In the genomic region with DNA sequence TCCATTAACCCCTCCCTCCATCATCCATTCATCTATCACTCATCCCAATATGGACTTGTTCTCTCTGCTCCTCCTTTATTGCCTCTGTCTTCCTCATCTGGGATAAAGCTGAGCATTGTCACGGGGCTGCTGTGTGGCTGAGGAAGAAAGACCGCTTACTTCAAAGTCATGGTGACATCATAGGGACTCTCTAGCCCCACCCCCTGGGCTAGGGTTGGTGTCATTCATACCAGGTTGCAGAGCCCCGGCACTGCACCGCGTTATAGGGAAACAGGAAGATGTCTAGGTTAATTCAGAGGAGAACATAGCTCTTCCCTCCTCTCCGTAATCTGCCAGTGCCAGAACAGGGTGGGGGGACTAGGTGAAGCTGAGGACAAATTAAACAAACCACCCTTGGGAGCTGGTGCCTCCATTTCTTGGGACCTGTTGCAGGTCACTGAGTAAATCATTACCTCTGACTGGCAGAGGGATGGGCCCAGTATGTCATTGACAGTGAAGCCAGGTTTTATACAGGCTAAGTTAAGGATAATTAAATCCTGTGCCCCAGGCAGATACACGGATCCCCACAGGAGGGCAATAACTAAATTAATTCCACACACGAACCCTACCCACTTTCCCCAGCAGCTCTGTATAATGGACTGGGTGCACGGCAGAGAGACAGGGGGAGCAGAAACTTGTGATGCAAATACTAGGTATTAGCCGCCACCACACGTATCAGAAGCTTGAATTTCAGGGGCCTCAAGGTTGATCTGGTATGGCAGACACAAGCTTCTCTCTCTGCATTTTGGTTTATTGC, we compare ENCODE assay signal across 8 mouse cellular contexts. TPM values are rescaled to one million over a fixed set of nuclear protein-coding genes. Genes with fewer than 3 reads are reported as not detected.
A peak's percentile ranks its signal among the peaks of the same experiment; 100 is the strongest.
DNase-seq lines count a peak whose midpoint lies in the region; ATAC-seq and TF ChIP-seq lines count a peak whose summit lies in the region.

No protein-coding gene starts in this region.

- no peaks in the 10 kb centered on the region for H3K9me3 ChIP-seq in hindbrain, embryonic 11.5 days (ENCODE audit: control insufficient read depth, low read length)
- no peaks in the 10 kb centered on the region for H3K9me3 ChIP-seq in limb, embryonic 14.5 days (ENCODE audit: control insufficient read depth, low read length)

- WGBS in hindbrain, embryonic 11.5 days = 36% methylated on average over 11 of the region's 11 CpGs
- 11% methylated on average over 11 of the region's 11 CpGs for WGBS in limb, embryonic 14.5 days

- peaks cover 23% of the 10 kb centered on the region for H3K4me1 ChIP-seq in hindbrain, embryonic 11.5 days (replicated peaks; ENCODE audit: control insufficient read depth, insufficient read depth, low read length)
- H3K4me1 ChIP-seq in limb, embryonic 14.5 days (ENCODE audit: control insufficient read depth, insufficient read depth, low read length) = peaks cover 44% of the 10 kb centered on the region

- no peak for TF ChIP-seq POLR2A in limb, embryonic 14.5 days (IDR thresholded peaks at IDR 0.05; ENCODE audit: borderline replicate concordance, extremely low read depth, insufficient read depth, insufficient read length)

- peak overlapping the region; percentile 70 for H3K27ac ChIP-seq in hindbrain, embryonic 11.5 days (ENCODE audit: low read depth, low read length)
- H3K27ac ChIP-seq in limb, embryonic 14.5 days (replicated peaks; ENCODE audit: low read depth, low read length) = peak overlapping the region; percentile 82

- peak; percentile 52 for DNase-seq in adrenal gland, postnatal 14 days
- no peak for DNase-seq in adrenal gland, postnatal 4 days (ENCODE audit: low spot score in 2 of 2)
- DNase-seq in brain, adult 2 months (ENCODE audit: low read depth, low spot score) = peak; percentile 58
- DNase-seq in hindbrain, embryonic 11.5 days (ENCODE audit: low spot score) = peak; percentile 49
- DNase-seq in limb, embryonic 14.5 days (ENCODE audit: low spot score) = peak; percentile 36
- peak; percentile 56 for DNase-seq in naive thymus-derived CD4-positive, alpha-beta T cell, adult 2 months (ENCODE audit: low read depth)
- DNase-seq in layer of hippocampus, postnatal 36 days = no peak
- DNase-seq in frontal cortex, postnatal 10 days (ENCODE audit: low spot score in 2 of 2) = no peak

- H3K4me2 ChIP-seq in hindbrain, embryonic 11.5 days (replicated peaks; ENCODE audit: low read depth, low read length) = no peak overlapping the region
- H3K4me2 ChIP-seq in limb, embryonic 14.5 days (replicated peaks; ENCODE audit: low read depth, low read length, severe bottlenecking) = peak overlapping the region; percentile 10; the same call in 1 of the 2 replicates

- H3K27me3 ChIP-seq in hindbrain, embryonic 11.5 days (ENCODE audit: control insufficient read depth, insufficient read depth, low read length) = no peaks in the 10 kb centered on the region
- H3K27me3 ChIP-seq in limb, embryonic 14.5 days (ENCODE audit: control insufficient read depth, insufficient read depth, low read length) = no peaks in the 10 kb centered on the region

- no peaks in the 10 kb centered on the region for H3K36me3 ChIP-seq in hindbrain, embryonic 11.5 days (ENCODE audit: control insufficient read depth, insufficient read depth, low read length)
- H3K36me3 ChIP-seq in limb, embryonic 14.5 days (ENCODE audit: control insufficient read depth, insufficient read depth, low read length) = no peaks in the 10 kb centered on the region

- no peak for ATAC-seq in hindbrain, embryonic 11.5 days (ENCODE audit: low FRiP score)
- ATAC-seq in limb, embryonic 14.5 days (ENCODE audit: low FRiP score, low read depth) = peak; percentile 4; the same call in 1 of the 2 replicates

- no peak overlapping the region for H3K4me3 ChIP-seq in hindbrain, embryonic 11.5 days (ENCODE audit: low read depth, low read length)
- H3K4me3 ChIP-seq in limb, embryonic 14.5 days (replicated peaks; ENCODE audit: low read length) = no peak overlapping the region

- H3K9ac ChIP-seq in hindbrain, embryonic 11.5 days (ENCODE audit: low read depth, low read length) = peak overlapping the region; percentile 31; the same call in 1 of the 2 replicates
- H3K9ac ChIP-seq in limb, embryonic 14.5 days (ENCODE audit: low read depth, low read length, severe bottlenecking) = no peak overlapping the region

RNA-seq across cellular contexts. Expression of a gene that starts 57.5 kb away (rescaled TPM):
- total RNA-seq in adrenal gland, postnatal 14 days (2021) = 97.2 and 105 TPM in 2 replicates
- total RNA-seq in adrenal gland, postnatal 4 days (2021) = 100 to 1,000 TPM; 115 to 119 TPM
- 4.8 and 5.5 TPM in 2 replicates for polyA plus RNA-seq in hindbrain, embryonic 11.5 days (2014; fragmentation: Nextera tagmentation; extraction: Ambion mirVana)
- polyA plus RNA-seq in limb, embryonic 14.5 days (2012; rRNA removed) = 44.5 and 58.6 TPM in 2 replicates
- polyA plus RNA-seq in limb, embryonic 14.5 days (2014; fragmentation: Nextera tagmentation; extraction: Ambion mirVana) = 10.0 and 10.1 TPM in 2 replicates
- 10 to 100 TPM; 61.4 to 61.6 TPM for total RNA-seq in layer of hippocampus, postnatal 36 days (2021)

Comparison
In these comparisons a context has a peak if more than half of its experiments do, and no peak if none do; other contexts are left out.
1. DNase-seq: peak in adrenal gland, postnatal 14 days (single experiment), brain, adult 2 months (single experiment), hindbrain, embryonic 11.5 days (single experiment), limb, embryonic 14.5 days (single experiment) and naive thymus-derived CD4-positive, alpha-beta T cell, adult 2 months (single experiment); none in adrenal gland, postnatal 4 days (0 of 2), layer of hippocampus, postnatal 36 days (0 of 2) and frontal cortex, postnatal 10 days (0 of 2).